Mouse (Mus musculus): ENCODE measurements at regions not wholly inside any gene's neighbourhood (a gene's known extent, or its start where the extent isn't known, plus 50 kb on each side); places are given as distances from the start of the nearest gene placed in this dataset.

DNA sequence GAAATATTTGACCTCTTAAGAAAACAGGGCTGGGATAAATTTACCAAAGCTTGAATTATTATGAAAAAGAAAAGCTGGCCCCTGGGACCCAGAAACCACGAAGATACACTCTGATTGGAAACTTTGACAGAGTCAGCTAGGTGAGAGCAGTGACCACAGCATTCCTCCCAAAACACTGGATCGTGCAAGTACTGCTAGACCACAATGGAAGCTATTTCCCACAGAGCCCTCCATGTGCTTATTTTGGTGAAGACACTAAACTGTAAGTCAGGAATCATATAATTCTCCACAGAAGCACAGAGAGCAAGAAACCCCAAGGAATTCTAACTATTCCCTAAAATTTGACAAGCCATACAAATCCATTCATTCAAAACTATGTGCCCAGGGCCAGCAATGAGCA lies 243.6 kb upstream of the Mad2l1 start:
- no peak for TF ChIP-seq POLR2A (IDR thresholded peaks at IDR 0.05; ENCODE audit: borderline replicate concordance, insufficient read depth, low read length)
- no peak for TF ChIP-seq CTCF (IDR thresholded peaks at IDR 0.05; ENCODE audit: borderline replicate concordance, insufficient read depth, low read depth, low read length)
